Mouse (Mus musculus): Measurements from ENCODE around the gene Olfr235. TPM values are rescaled to one million over a fixed set of nuclear protein-coding genes. Genes with fewer than 3 reads are reported as not detected.

The Olfr235 gene
- polyA plus RNA-seq (2015; fragmentation: Nextera tagmentation; extraction: Ambion mirVana), result not detected in 2 replicates

DNA sequence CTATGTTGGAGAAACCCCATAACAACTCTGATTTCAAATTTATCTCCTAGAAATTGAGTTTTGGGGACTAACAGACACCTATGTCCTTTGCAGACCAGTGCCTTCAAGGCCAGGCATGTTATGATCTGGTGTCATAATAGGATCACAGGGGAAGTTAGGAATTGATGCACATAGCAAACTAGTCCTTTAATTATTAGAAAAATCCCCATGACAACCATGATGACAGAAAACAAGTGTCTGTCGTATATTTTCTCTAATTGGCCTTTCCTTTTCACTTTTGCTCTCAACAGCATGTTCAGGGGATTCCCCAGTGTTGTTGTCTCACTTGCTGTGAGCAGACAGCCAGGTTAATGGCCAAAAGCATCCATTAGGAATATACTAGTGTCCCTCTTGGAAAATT is at the start of gene Olfr235:
Olfr235 (plus strand) TSS at position 301 of the 400 bp plus-strand sequence.

DNA sequence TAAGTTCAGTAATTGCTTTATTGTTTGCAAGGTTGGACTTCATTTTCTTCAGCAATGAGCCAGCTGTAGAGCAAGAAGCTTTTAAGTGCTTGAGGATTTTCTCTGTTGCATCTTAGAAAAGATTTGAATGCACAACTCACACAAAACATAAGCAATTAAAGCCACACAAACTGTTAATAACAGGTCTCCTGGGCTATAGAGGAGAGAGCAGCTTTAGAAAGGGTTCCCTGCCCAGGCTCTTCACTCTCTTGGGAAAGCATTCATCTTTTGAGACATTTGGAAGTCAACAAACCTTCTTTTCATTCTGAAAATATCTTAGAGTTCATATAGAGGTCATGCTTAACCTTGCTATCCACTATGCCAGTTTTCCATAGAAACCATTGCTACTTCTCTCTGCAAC is 28.3 kb upstream of the Olfr235 start, which contains the start of gene Olfr1432:
Olfr1432 (minus strand) TSS at position 101 of the 400 bp plus-strand sequence.

DNA sequence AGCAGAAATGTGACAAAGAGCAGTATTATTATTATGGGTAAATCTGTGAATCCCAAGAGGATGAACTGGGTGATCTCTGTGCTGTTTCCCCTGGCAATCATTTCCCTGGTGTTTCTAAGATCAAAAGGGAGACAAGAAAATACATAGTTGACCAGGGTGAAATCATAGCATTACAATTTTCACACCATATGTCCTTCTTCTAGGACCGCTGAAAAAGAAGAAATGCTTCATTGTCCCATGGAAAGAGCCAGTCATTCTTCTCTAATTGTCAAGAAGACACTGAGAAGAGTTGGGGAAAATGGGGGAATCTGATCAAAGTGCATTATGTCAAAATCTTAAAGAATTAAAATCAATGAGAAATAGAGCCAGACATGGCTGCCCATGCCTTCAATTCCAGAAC is 19.3 kb upstream of the Olfr235 start, which contains the start of gene Olfr262:
Olfr262 (minus strand) TSS at position 101 of the 400 bp plus-strand sequence.

DNA sequence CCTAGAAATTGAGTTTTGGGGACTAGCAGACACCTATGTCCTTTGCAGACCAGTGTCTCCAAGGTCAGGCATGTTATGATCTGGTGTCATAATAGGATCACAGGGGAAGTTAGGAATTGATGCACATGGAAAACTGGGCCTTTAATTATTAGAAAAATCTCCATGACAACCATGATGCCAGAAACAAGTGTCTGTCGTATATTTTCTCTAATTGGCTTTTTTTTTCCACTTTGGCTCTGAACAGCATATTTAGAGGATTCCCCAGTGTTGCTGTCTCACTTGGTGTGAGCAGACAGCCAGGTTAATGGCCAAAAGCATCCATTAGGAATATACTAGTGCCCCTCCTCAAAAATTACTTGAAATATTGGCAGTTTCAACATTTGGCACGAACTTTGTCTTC is 18.7 kb downstream of the Olfr235 start, which contains the start of gene Olfr1434:
Olfr1434 (plus strand) TSS at position 301 of the 400 bp plus-strand sequence.

GRCm38 (mm10) chr19:12299030-12299429 is 38.2 kb downstream of the Olfr235 start, which contains the start of gene Olfr1436:
Gene Olfr1436 (minus strand): TSS chr19:12299130.

Other genes with a start within 250 kb of the Olfr235 start
- not detected in 2 replicates for gene Olfr1423, start 219.7 kb upstream of the Olfr235 start, polyA plus RNA-seq (2015; fragmentation: Nextera tagmentation; extraction: Ambion mirVana)
- not detected in 2 replicates for gene Olfr1424, start 198.3 kb upstream of the Olfr235 start, polyA plus RNA-seq (2015; fragmentation: Nextera tagmentation; extraction: Ambion mirVana)
- not detected in 2 replicates for gene Olfr1425, start 183.3 kb upstream of the Olfr235 start, polyA plus RNA-seq (2015; fragmentation: Nextera tagmentation; extraction: Ambion mirVana)
- not detected in 2 replicates for gene Olfr1426, start 169.0 kb upstream of the Olfr235 start, polyA plus RNA-seq (2015; fragmentation: Nextera tagmentation; extraction: Ambion mirVana)
- gene Olfr1427, start 157.7 kb upstream of the Olfr235 start, polyA plus RNA-seq (2015; fragmentation: Nextera tagmentation; extraction: Ambion mirVana), result not detected in 2 replicates
- gene Olfr1428, start 145.1 kb upstream of the Olfr235 start, polyA plus RNA-seq (2015; fragmentation: Nextera tagmentation; extraction: Ambion mirVana), result not detected in 2 replicates
- gene Olfr76, start 137.8 kb upstream of the Olfr235 start, polyA plus RNA-seq (2015; fragmentation: Nextera tagmentation; extraction: Ambion mirVana), result not detected in 2 replicates
- gene Olfr1555-ps1, start 90.9 kb upstream of the Olfr235 start, polyA plus RNA-seq (2015; fragmentation: Nextera tagmentation; extraction: Ambion mirVana), result not detected in 2 replicates
- not detected in 2 replicates for gene Olfr1431, start 60.4 kb upstream of the Olfr235 start, polyA plus RNA-seq (2015; fragmentation: Nextera tagmentation; extraction: Ambion mirVana)
- gene Olfr1432, start 28.4 kb upstream of the Olfr235 start, polyA plus RNA-seq (2015; fragmentation: Nextera tagmentation; extraction: Ambion mirVana), result not detected in 2 replicates
- not detected in 2 replicates for gene Olfr262, start 19.4 kb upstream of the Olfr235 start, polyA plus RNA-seq (2015; fragmentation: Nextera tagmentation; extraction: Ambion mirVana)
- not detected in 2 replicates for gene Olfr1434, start 18.8 kb downstream of the Olfr235 start, polyA plus RNA-seq (2015; fragmentation: Nextera tagmentation; extraction: Ambion mirVana)
- not detected in 2 replicates for gene Olfr1436, start 38.1 kb downstream of the Olfr235 start, polyA plus RNA-seq (2015; fragmentation: Nextera tagmentation; extraction: Ambion mirVana)
- gene Olfr1437, start 64.1 kb downstream of the Olfr235 start, polyA plus RNA-seq (2015; fragmentation: Nextera tagmentation; extraction: Ambion mirVana), result not detected in 2 replicates
- not detected in 2 replicates for gene Olfr1438-ps1, start 74.9 kb downstream of the Olfr235 start, polyA plus RNA-seq (2015; fragmentation: Nextera tagmentation; extraction: Ambion mirVana)
- not detected in 2 replicates for gene Olfr1440, start 126.2 kb downstream of the Olfr235 start, polyA plus RNA-seq (2015; fragmentation: Nextera tagmentation; extraction: Ambion mirVana)
- not detected in 2 replicates for gene Olfr1441, start 156.4 kb downstream of the Olfr235 start, polyA plus RNA-seq (2015; fragmentation: Nextera tagmentation; extraction: Ambion mirVana)
- gene Pfpl, start 166.9 kb downstream of the Olfr235 start, polyA plus RNA-seq (2015; fragmentation: Nextera tagmentation; extraction: Ambion mirVana), result not detected in 2 replicates
- 7.0 and 8.6 TPM in 2 replicates for gene Mpeg1, start 199.7 kb downstream of the Olfr235 start, polyA plus RNA-seq (2015; fragmentation: Nextera tagmentation; extraction: Ambion mirVana)
- gene Dtx4, start 240.4 kb downstream of the Olfr235 start, polyA plus RNA-seq (2015; fragmentation: Nextera tagmentation; extraction: Ambion mirVana), result 2.1 and 2.4 TPM in 2 replicates

All from spleen, postnatal 0 days (tissue).